Mouse (Mus musculus) macrophage (primary cell): ENCODE results near the gene Gata1. TPM values are rescaled to one million over a fixed set of nuclear protein-coding genes. Genes with fewer than 3 reads are reported as not detected.
"Not testable (repeated sequence)": the region's sequence is repeated elsewhere in the genome, so short reads cannot be mapped to it uniquely, and the experiment has no call there.

Experiments
- H3K27ac ChIP-seq: fragments of 350-480 bp; formaldehyde crosslinking; 2 replicates; pipeline ENCODE4 v1.9.0; 2021
- H3K36me3 ChIP-seq: fragments of 350-480 bp; formaldehyde crosslinking; 2 replicates; pipeline ENCODE4 v1.9.0; 2021; ENCODE audit errors: inconsistent target
- H3K4me3 ChIP-seq: fragments of 350-480 bp; formaldehyde crosslinking; 2 replicates; pipeline ENCODE4 v1.9.0; 2021; ENCODE audit errors: inconsistent target
- H3K79me2 ChIP-seq: fragments of 350-480 bp; formaldehyde crosslinking; 2 replicates; pipeline ENCODE4 v1.9.0; 2021; ENCODE audit errors: inconsistent target
- WGBS: methylation state at CpG from one replicate; pipeline ENCODE4 v1.1.7; 2026; ENCODE audit warnings: inconsistent platforms; ENCODE audit not compliant: missing documents; 5-methylcytosine and 5-hydroxymethylcytosine counted together
- polyA plus RNA-seq: library from polyadenylated mRNA; stranded (reverse); fragments of 250-400 nt; gene quantifications from 3 replicates; pipeline ENCODE4 v1.2.4, GENCODE M21; 2018; ENCODE audit warnings: inconsistent platforms

Gata1 gene
- polyA plus RNA-seq, 1 experiment from 2014 or later, result 0.14 TPM

GRCm38 (mm10) chrX:7937667-7938066 is 40.2 kb downstream of the Gata1 start:
- no peaks in the 10 kb centered on the region for H3K79me2 ChIP-seq
- H3K36me3 ChIP-seq, result no peaks in the 10 kb centered on the region
- no peak overlapping the region for H3K27ac ChIP-seq
- no peak overlapping the region for H3K4me3 ChIP-seq
- WGBS, result 88% methylated on average over 6 of the region's 6 CpGs

DNA sequence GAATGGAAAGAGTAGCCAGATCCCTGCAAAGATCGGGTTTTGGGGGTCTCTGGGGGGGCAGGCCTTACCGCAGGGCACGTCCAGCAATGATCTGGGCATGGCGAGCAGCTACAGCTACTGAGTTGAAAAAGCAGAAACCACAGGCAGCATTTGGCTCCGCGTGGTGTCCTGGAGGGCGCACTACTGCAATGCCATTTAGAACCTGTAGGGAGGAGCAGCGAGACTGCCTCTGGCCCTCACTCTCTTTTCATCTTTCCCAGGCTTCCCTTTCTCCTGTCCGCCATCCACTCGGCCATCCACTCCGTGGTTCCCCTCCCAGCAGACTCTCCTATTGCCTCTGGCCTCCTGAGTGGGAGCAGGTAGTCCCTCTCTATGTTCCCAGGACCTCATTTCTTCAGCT is 41.0 kb downstream of the Gata1 start:
- WGBS, result 54% methylated on average over 8 of the region's 11 CpGs
- no peak overlapping the region for H3K4me3 ChIP-seq
- no peaks in the 10 kb centered on the region for H3K36me3 ChIP-seq

GRCm38 (mm10) chrX:7928270-7928790 is 49.5 kb downstream of the Gata1 start, which contains the start of gene Eras:
Gene Eras (minus strand): TSS chrX:7928607.
- 41% methylated on average over 12 of the region's 19 CpGs for WGBS
- no peaks in the 10 kb centered on the region for H3K36me3 ChIP-seq
- no peaks in the 10 kb centered on the region for H3K79me2 ChIP-seq
- H3K27ac ChIP-seq, result no peak within 1 kb of the TSS
- no peak within 1 kb of the TSS for H3K4me3 ChIP-seq

More for the DNA sequence above, 41.0 kb downstream of the Gata1 start:
- no peaks in the 10 kb centered on the region for H3K79me2 ChIP-seq
- no peak overlapping the region for H3K27ac ChIP-seq

DNA sequence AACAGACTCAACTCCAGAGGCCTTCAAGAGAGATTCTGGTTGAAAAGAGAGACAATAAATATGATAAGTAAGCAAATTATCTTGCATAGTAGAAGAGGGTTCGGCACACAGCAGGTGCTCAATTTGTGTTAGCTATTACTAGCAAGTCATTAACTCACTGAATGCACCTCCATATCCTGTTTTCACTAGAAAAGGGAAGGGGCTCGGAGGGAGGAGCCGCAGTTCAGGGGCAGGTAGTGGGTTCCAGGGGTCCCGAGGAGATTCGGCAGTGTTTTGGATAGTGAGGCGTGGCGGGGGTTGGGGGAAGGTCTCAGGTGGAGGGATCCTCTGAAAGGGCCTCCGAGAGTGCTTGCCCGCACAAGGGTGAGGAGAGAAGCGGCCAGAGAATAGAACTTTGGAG is 50.8 kb downstream of the Gata1 start:
- 26% methylated on average over 10 of the region's 10 CpGs for WGBS
- Histone ChIP-seq H3K36me3 (no peaks in the 10 kb centered on the region), H3K4me3 (no peak overlapping the region), H3K79me2 (no peaks in the 10 kb centered on the region), H3K27ac (no peak overlapping the region)

DNA sequence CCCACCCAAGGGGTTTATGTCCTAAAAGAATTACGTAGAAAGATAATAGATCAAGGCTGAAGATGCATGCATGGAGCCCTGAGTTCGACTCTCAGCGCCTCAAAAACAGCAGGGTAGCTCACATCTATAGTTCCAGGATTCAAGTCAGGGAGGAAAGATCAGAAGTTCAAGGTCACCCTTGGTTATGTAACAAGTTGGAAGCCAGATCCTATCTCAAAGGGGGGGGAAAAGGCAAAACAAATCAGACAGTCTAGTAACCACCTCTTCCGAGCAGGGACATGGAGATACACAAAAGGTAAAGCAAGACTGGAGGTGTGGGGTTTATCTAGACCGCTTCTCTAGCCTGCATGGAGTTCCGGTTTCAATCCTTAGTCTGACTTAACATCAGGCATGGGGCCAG is 51.6 kb downstream of the Gata1 start:
- 76% methylated on average over 6 of the region's 6 CpGs for WGBS
- H3K79me2 ChIP-seq, result no peaks in the 10 kb centered on the region
- no peak overlapping the region for H3K4me3 ChIP-seq
- no peaks in the 10 kb centered on the region for H3K36me3 ChIP-seq
- no peak overlapping the region for H3K27ac ChIP-seq

- no peak overlapping the region for H3K4me3 ChIP-seq
- no peaks in the 10 kb centered on the region for H3K36me3 ChIP-seq
- H3K79me2 ChIP-seq, result no peaks in the 10 kb centered on the region
- H3K27ac ChIP-seq, result no peak overlapping the region
- 26% methylated on average over 30 of the region's 48 CpGs for WGBS
These were observed 55.8 kb downstream of the Gata1 start for GRCm38 (mm10) chrX:7922032-7922431.

GRCm38 (mm10) chrX:7919601-7920383 is 58.1 kb downstream of the Gata1 start, which contains the start of gene Pcsk1n:
Gene Pcsk1n (plus strand): TSS chrX:7919822.
- Histone ChIP-seq H3K4me3 (no peak within 1 kb of the TSS), H3K79me2 (no peaks in the 10 kb centered on the region), H3K27ac (no peak within 1 kb of the TSS), H3K36me3 (no peaks in the 10 kb centered on the region)
- 27% methylated on average over 26 of the region's 40 CpGs for WGBS

DNA sequence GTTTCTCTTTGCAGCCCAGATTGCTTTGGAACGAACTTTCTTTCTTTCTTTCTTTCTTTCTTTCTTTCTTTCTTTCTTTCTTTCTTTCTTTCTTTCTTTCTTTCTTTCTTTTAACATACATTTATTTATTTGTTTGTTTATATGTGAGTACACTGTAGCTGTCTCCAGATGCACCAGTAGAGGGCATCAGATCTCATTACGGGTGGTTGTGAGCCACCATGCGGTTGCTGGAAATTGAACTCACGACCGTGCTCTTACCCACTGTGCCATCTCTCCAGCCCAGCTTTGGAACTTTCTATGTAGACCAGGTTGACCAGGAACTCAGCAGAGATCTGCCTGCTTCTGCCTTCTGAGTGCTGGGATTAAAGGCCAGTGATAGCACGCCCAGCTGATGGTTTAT is 59.9 kb downstream of the Gata1 start:
- not testable (repeated sequence) for H3K36me3 ChIP-seq, H3K4me3 ChIP-seq, H3K27ac ChIP-seq, H3K79me2 ChIP-seq
- 62% methylated on average over 6 of the region's 6 CpGs for WGBS

DNA sequence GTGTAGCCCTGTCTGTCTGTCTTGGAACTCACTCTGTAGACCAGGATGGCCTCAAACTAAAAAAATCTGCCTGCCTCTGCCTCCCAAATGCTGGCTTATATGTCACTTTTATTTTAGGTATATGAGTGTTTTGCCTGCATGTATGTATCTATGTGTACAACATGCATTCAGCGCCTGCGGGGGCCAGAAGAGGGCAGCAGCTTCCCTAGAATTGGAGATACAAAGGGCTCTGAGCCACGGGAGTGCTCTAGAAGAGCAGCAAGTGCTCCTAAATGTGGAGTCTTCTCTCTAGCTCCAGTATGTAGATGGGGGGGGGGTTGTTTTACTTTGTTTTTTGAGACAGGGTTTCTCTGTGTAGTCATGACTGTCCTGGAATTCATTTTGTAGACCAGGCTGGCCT is 62.2 kb downstream of the Gata1 start:
- H3K36me3 ChIP-seq, result not testable (repeated sequence)
- 0% methylated on average over 2 of the region's 3 CpGs for WGBS

GRCm38 (mm10) chrX:7910473-7910872 is 67.4 kb downstream of the Gata1 start:
- Histone ChIP-seq H3K27ac (no peak overlapping the region), H3K4me3 (no peak overlapping the region), H3K36me3 (no peaks in the 10 kb centered on the region), H3K79me2 (no peaks in the 10 kb centered on the region)
- 74% methylated on average over 6 of the region's 6 CpGs for WGBS

More for the DNA sequence above, 62.2 kb downstream of the Gata1 start:
- not testable (repeated sequence) for H3K4me3 ChIP-seq, H3K79me2 ChIP-seq, H3K27ac ChIP-seq

Other genes starting within 250 kb of the Gata1 start
- gene Praf2, start 249.6 kb downstream of the Gata1 start, polyA plus RNA-seq, result 7.2 to 12.3 TPM (median 7.3 TPM) in 3 replicates
- 0.39 to 1.6 TPM (median 1.6 TPM) in 3 replicates for gene Ccdc120, start 227.2 kb downstream of the Gata1 start, polyA plus RNA-seq
- 100 to 140 TPM (median 106 TPM) in 3 replicates for gene Tfe3, start 215.5 kb downstream of the Gata1 start, polyA plus RNA-seq
- gene Gripap1, start 188.3 kb downstream of the Gata1 start, polyA plus RNA-seq, result 44.1 to 48.5 TPM (median 47.1 TPM) in 3 replicates
- 0.03 to 0.06 TPM (median 0.04 TPM) in 3 replicates for gene Kcnd1, start 155.8 kb downstream of the Gata1 start, polyA plus RNA-seq
- gene Otud5, start 136.7 kb downstream of the Gata1 start, polyA plus RNA-seq, result 38.8 to 69.0 TPM (median 61.3 TPM) in 3 replicates
- 1.5 to 2.0 TPM (median 1.6 TPM) in 3 replicates for gene Pim2, start 99.8 kb downstream of the Gata1 start, polyA plus RNA-seq
- gene Slc35a2, start 94.0 kb downstream of the Gata1 start, polyA plus RNA-seq, result 10.3 to 26.7 TPM (median 19.8 TPM) in 3 replicates
- gene Pqbp1, start 78.8 kb downstream of the Gata1 start, polyA plus RNA-seq, result 46.6 to 136 TPM (median 62.4 TPM) in 3 replicates
- gene Timm17b, start 78.7 kb downstream of the Gata1 start, polyA plus RNA-seq, result 7.5 to 12.2 TPM (median 10.3 TPM) in 3 replicates
- gene Gm10491, start 70.2 kb downstream of the Gata1 start, polyA plus RNA-seq, result not detected in 3 replicates
- gene Gm10490, start 68.5 kb downstream of the Gata1 start, polyA plus RNA-seq, result not detected in 3 replicates
- gene Pcsk1n, start 58.2 kb downstream of the Gata1 start, polyA plus RNA-seq, result not detected in 3 replicates
- gene Eras, start 49.5 kb downstream of the Gata1 start, polyA plus RNA-seq, result not detected in 3 replicates
- gene Hdac6, start 30.2 kb downstream of the Gata1 start, polyA plus RNA-seq, result 6.9 to 9.1 TPM (median 7.1 TPM) in 3 replicates
- not detected in 3 replicates for gene Glod5, start 40.4 kb upstream of the Gata1 start, polyA plus RNA-seq
- gene Suv39h1, start 96.7 kb upstream of the Gata1 start, polyA plus RNA-seq, result 9.2 to 19.9 TPM (median 11.6 TPM) in 3 replicates
- gene Was, start 112.4 kb upstream of the Gata1 start, polyA plus RNA-seq, result 81.5 to 139 TPM (median 109 TPM) in 3 replicates
- 19.0 to 31.3 TPM (median 22.7 TPM) in 3 replicates for gene Wdr13, start 154.8 kb upstream of the Gata1 start, polyA plus RNA-seq
- 335 to 573 TPM (median 513 TPM) in 3 replicates for gene Rbm3, start 167.8 kb upstream of the Gata1 start, polyA plus RNA-seq
- 5.8 to 6.8 TPM (median 6.5 TPM) in 3 replicates for gene Tbc1d25, start 198.1 kb upstream of the Gata1 start, polyA plus RNA-seq
- 45.9 to 52.0 TPM (median 47.6 TPM) in 3 replicates for gene Ebp, start 215.4 kb upstream of the Gata1 start, polyA plus RNA-seq
- gene Porcn, start 228.5 kb upstream of the Gata1 start, polyA plus RNA-seq, result 0.90 to 1.2 TPM (median 0.98 TPM) in 3 replicates